Mouse (Mus musculus) left cerebral cortex, postnatal 14 days (tissue): Measurements from ENCODE around the gene 1810055G02Rik. TPM values are rescaled to one million over a fixed set of nuclear protein-coding genes. Genes with fewer than 3 reads are reported as not detected.
A peak's percentile ranks its signal among the peaks of the same experiment; 100 is the strongest.

Experiments used
- DNase-seq, 2 experiments: peaks; one replicate each; pipeline ENCODE4 v3.0.0; 2021 to 2022; ENCODE audit warnings: low spot score in 2 of 2, mixed read lengths in 1 of 2
- intact Hi-C: fragments of 180-260 bp; cut with DNase I; formaldehyde crosslinking; loops from one replicate; pipeline ENCODE4 v1.15.1; 2025
- long read RNA-seq, 2 experiments: library from polyadenylated mRNA; stranded (forward); transcript quantifications; one replicate each; pipeline ENCODE4 v2.0.0; 2021
- total RNA-seq, 2 experiments: library from RNA; stranded (reverse); gene quantifications; 2 replicates each; pipeline ENCODE4 v1.2.3; 2021

The 1810055G02Rik gene
- 10 to 100 TPM; 42.8 to 52.3 TPM for total RNA-seq
- long read RNA-seq, experiment 1, transcript 1810055G02Rik-205 (4 exons, 772 nt) = minor isoform, 11 of 44 reads
- long read RNA-seq, experiment 1, transcript 1810055G02Rik-201 (4 exons, 1,882 nt) = major isoform, 25 of 44 reads
- long read RNA-seq, experiment 1, partial matches to known transcripts = 2 of 44 reads
- long read RNA-seq, experiment 1, other reads (novel, unspliced or antisense) = 4 of 44 reads
- long read RNA-seq, experiment 2, transcript 1810055G02Rik-205 (4 exons, 772 nt) = minor isoform, 7 of 39 reads
- long read RNA-seq, experiment 2, transcript 1810055G02Rik-201 (4 exons, 1,882 nt) = major isoform, 27 of 39 reads
- long read RNA-seq, experiment 2, partial matches to known transcripts = 4 of 39 reads
- long read RNA-seq, experiment 2, other reads (novel, unspliced or antisense) = 0 of 39 reads

DNA sequence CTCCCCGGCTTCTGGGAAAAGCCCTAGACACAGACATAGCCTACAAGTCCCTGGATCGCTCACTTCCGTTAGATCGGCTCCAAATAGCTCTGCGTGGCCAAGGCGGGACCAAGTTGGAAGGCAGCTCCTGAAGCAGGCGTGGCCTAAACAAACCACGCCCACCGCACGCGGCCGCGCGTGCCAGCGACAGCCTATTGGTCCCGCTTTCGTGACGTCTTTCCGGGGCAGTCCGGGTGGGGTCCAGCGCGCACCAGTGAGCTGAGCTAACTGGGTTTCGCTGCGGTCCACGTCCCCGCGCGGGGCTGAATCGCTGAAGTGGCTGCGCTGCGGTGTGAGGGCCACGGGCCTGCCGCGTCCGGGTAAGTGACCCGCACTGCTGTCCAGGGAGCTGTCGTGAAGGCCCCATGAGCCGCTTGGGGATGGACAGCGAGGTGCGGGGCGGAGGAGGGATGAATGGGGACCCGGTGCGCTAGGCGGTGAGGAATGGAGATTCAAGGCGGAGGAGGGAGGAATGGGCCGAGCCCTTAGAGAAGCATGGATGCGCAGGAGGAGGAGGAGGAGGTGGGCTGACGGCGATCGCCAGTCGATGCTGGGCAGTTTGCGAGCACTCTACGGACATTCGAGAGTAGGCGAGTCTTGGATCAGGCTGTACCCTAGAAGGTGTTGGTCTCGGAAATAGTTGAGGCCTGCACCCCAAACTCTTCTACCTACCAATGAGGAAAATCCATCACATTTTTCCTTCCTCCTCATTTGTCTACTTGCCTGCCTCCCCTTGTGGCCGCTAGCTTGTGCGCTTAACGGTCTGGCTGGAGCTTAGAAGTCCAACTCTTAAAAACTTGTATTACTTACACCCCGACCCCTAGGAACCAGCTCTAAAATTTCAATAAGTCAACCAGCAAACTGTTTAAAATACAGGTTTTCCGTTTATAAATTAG lies at the start of gene 1810055G02Rik:
1810055G02Rik (plus strand) TSS at position 216 of the 935 bp plus-strand sequence.
- DNase-seq = peak; percentile 99
- intact Hi-C loops = no loop called here

DNA sequence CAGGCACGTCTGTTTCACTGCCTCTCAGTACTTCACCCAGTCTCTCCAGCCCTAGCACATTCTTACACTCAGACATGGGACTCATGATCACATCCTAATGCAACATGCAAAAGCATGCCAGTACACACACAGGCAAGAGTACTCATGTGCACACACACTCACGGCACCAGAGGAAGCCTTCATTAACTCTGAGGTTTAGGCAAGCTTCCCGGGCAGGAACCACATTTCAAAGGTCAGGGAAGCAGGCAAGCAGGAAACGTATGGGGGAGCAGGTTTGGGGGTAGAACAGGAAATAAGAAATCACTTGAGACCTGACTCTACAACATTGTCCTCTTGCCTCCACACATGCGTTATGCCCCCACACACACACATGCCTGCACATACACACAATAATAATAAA lies 42.6 kb upstream of the 1810055G02Rik start:
- DNase-seq = no peak
- intact Hi-C loops = no loop called here

DNA sequence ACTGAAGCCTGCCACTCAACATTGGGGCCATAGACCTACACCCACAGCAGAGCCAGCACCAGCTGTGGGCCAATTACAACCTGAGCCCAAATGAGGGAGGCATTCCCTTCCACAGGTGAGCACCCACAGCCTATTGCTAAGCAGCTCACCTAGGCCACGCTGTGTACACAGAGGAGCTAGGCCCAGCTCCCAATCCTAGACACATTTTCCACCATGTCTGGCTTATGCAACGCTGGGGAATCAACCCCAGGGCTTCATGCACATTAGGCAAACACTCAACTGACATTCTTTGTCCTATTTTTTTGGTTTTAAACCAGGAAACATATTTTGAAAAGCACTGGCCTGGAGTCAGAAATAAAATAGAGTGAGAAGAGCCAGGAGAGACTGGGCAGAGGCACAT lies 41.5 kb upstream of the 1810055G02Rik start:
- intact Hi-C loops = no loop called here
- no peak for DNase-seq

DNA sequence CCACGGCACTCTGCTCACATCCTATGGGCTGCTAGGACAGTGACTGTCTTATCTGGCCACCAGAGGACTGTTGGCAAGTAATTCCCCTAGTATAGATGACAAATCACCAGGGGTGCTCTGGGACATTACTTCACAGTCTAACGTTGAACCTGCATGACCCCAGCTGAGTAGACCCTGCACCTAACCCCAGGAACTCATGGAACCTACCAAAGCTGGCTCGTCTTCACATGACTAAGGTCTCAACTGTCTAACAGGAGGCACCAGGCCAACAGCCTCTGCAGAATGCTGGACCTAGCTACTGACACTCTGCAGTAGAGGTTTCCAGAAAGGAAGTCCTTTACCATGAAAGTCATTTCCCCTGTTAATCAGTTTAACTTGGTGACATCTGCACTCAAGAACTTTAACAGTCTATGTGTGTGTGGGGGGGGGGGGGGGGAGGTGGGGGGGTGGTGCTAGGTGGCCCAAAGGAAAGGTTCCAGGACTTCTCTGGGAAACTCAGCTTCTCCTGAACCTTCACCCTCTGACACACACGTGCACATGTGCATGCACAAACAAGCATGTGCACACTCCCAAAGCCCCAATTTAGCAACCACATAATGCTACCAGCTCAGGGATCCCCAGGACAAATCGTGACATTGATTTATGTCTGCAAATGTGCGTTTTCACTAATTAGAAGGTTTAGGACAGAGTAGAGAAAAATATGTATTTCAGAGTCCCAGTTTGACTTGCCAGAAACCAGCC lies 40.8 kb upstream of the 1810055G02Rik start:
- intact Hi-C loops = no loop called here
- DNase-seq = no peak

DNA sequence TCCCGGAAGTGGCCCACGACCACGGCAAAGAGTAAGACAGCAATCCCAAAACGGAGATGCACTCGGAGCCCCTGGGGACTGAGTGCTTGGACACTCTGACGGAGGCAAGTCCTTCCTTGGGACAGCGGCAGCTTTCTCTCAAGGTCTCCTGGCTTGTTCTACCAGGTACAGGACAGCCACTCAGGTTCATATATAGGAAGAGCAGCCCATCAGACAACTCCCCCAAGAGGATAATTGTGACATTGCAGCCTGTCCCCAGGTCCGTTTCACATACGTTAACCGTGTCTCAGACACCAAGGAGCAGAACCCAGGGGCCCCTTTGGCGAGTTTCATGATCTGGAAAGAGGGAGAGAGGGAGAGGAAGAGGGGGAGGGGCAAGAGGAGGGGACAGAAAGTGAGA lies 40.1 kb upstream of the 1810055G02Rik start:
- intact Hi-C loops = no loop called here
- DNase-seq = no peak

DNA sequence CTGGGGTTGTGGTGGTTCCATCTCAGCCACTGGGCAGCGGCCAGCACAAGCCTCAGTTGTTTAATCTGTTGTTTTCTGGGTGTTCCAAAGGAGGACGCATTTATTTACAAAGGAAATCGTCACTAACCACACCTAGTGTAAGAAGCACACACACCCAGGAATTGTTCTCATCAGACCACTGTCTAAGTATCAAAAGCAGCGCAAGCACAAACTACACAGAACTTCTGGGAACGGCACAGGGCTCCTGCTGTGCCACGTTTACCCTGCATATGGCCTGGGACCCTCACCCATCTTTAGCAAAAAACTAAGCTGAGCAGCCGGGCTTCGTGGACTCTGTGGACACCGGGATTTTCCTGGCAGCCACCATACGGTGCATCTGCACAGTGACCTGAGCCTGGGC lies 39.5 kb upstream of the 1810055G02Rik start:
- no peak for DNase-seq
- intact Hi-C loops = no loop called here

DNA sequence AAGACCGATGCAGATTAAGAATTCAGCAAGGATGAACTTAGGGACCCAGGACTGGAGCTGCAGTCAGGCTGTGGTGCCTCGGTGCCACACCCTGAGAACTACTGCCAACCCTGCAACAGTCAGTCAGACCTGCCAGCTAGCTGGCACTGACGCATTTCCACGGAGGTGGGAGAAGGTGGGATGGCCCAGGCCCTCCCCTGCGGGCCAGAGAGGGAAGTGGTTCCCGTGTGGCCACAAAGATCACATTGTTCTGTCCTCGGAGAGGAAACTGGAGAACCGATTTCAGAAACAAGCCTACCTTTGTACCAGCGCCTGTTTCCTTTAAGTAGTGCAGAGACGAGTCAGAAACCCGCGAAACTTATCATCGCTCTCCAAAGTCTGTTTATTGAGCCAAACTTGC lies 39.0 kb upstream of the 1810055G02Rik start:
- intact Hi-C loops = no loop called here
- DNase-seq = no peak

DNA sequence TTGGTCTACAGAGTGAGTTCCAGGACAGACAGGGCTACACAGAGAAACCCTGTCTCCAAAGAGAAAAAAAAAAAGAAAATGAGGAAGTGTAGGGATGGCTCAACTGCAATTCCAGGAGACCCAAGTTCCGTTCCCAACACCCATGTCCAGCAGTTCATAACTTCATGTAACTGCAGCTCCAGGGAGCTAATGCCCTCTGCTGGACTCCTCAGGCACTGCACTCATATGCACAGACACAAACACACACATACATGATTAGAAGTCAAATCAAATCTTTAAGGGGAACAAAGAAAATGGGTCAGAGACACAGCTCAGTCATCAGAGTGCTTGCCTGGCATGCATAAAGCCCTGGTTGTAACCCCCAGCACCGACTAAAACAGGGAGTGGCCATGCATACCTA lies 34.9 kb upstream of the 1810055G02Rik start:
- DNase-seq = no peak
- intact Hi-C loops = no loop called here

DNA sequence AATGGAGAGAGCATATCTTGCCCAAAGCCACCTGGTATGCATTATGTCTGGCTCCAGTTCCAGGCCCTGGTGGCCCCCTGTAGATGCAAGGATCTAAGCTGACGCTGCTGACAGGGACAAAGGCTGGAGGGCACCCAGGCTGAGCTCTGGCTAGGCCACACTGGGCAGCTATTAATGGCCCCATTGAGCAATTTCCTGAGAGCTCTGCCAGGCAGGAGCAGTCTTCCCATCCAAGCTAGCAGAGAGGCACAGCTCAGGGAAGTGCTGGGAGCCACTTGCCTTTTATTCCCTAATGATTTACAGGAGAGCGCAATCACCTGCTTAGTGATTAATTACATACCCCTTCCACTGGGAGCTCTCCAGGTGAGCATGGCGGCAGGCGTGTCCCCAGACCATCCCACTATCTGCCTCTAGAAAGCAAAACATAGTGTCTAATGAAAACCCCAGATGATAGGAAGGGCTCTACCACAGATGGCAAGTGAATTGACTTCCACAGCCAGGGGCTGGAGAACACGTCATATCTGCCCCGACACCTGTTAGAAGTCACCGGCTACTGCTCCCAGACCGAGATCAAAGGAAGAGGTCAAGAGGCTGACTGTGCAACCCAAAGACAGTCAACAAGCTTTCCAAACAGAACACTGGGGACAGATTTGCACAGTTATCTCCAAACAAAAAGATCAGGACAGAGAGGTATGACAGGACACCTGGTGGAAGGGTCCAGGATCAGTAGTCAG lies 33.8 kb upstream of the 1810055G02Rik start:
- no peak for DNase-seq

DNA sequence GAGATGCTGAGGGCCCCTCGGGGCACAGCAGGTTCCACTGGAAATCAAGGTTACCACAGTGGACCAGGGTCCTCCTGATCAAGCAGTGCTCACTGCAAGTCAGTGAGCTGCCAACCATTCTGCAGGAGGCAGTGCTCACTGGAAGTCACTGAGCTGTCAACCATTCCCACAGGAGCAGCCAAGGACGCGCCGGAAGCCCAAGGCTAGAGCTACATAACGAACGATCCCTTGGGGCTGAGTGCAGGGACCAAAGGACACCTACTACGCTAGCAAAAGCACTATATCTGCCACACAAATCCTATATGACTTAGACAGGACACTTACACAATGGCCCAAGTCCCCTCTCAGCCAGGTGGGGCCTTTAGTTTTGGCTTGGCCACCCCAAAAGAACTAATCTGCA lies 27.4 kb upstream of the 1810055G02Rik start:
- no peak for DNase-seq
- intact Hi-C loops = no loop called here

More for the DNA sequence above, 33.8 kb upstream of the 1810055G02Rik start:
- intact Hi-C loops = no loop called here

DNA sequence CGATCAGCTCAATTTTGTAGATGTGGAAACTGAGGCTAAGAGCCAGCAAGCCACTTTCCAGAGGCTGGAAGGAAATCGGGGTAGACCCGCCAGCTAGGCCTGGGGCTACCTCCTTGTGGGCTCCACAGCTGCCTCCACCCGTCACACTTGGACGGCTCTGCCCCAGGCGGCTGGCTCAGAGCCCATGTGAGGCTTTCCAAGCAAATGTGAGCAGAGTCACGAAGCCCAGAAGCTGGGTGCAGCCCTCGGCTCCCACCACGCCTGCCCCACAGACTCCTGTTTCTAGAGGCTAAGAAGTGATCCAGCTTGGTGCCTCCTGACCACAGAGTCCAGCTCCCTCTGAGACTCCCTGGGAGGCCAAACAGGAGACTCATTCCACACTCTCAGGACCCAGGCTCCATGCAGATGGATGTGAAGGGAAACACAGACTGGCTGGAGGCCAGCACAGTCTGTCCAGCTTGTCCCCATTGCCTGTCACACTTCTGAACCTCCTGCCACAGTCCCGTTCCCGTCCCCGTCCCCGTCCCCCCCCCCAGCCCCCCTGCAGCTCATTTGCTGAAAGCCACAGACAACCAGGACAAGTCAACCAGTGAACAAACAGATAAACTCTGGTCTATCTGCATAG lies 26.7 kb upstream of the 1810055G02Rik start:
- intact Hi-C loops = no loop called here
- peak in 1 of 2 experiments; percentile 54 for DNase-seq

DNA sequence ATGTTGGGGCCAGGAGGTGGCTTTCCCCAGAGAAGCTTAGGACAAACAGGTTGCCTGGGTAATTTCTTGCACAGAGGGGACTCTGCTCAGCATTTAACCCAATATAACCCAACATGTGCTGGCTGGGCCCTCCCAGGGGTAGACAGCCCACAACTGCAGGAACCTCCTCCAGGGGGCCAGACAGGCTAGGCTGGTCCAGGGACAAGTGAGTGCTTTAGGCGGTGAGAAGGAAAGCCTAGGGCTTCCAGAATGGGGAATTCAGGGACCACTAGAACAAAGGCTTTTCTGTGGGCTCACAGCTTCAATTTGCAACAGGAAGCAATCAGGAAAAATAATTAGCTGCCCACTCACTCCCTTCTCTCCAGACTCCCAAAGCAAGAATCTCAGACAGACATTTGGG lies 23.7 kb upstream of the 1810055G02Rik start:
- DNase-seq = no peak
- intact Hi-C loops = no loop called here

DNA sequence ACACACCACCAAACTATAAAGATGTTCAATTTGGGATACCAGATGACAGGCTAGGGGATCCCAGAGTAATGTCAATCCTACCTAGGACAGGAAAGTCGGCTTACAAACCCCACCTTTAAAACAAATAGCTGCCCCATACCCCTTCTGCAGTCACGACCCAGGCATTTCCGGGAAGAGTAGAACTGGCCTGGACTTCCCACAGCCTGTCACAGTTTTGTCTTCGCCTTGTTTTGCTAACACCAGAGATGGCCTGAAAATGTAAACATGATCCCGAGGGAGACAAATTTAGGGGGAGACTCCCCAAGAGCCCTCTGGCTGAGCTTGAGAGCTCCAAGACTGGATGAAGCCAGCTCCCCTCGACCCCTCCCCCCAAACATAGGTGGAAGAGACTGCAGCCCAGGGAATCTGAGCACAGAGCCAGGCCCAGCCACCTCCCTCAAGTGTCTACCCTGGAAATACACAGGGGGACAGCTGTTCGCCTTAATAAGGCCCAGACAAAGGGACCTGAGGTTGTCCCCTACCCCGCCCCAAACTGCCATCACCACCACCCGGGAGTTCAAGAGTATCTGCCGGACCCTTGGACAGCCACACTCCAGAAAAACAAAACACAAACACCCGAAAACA lies 23.0 kb upstream of the 1810055G02Rik start:
- intact Hi-C loops = no loop called here
- no peak for DNase-seq

DNA sequence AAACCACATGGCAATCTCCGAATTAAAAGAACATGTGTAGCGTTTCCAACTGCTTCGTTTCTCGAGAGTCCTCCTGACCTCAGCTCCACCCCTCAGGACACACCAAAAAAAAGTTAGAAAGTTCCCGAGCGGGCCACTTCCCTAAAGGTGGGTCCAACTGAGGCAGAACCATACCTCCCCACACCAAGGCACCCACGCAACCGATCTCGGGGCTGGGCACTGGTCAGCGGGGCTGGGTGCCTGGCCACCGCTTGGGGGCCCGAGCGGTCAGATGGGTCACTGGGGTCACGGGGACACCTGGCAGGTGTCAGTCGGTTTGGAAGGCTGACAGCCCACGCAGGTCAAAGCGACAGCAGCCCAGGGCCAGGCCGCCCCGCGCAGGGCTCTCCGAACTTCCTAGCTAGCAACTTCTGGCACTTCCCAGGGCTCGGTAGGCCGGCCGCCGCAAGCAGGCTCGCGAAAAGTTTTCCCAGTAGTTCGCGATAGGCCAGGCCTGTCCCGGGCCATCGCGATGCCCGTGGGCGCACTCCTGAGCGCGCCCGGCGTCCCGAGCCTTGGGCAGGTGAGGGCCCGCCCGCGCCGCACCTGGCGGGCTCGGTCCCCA lies 22.4 kb upstream of the 1810055G02Rik start:
- no peak for DNase-seq
- intact Hi-C loops = no loop called here

DNA sequence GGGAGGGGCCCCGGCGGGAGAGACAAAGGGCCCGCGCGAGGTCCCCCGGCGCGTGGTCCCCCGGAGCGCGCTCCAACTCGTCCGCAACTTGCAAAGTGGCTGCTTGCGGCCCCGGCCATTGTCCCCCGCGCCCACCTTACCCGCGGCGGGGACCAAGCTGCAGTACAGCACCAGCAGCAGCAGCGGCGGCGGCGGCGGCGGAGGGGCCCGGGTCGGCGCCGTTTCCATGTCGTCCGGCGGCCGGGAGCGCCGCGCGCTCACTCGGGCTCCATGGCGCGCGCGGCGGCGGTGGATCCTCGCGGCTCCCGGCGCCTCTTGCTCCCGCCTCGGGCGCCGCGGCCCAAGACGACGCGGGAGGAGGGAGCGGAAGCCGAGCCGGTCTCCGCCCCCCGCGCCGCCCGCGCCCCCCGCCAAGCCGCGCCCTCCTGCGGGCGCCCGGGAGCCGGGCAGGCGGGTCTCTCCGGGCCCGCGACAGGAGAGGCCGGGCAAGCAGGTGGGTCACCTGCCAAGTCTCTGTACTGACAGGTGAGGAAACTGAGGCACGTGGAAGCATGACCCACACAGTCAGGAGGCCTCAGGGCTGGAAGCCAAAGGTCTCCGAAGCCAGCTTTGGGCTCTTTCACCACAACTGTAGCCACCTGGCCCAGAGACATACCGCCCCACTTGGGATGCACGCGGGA lies 21.7 kb upstream of the 1810055G02Rik start, which contains the start of gene Lrp5:
Lrp5 (minus strand) TSS at position 350 of the 680 bp plus-strand sequence.
- DNase-seq = peak in 1 of 2 experiments; percentile 45
- intact Hi-C loops = no loop called here

DNA sequence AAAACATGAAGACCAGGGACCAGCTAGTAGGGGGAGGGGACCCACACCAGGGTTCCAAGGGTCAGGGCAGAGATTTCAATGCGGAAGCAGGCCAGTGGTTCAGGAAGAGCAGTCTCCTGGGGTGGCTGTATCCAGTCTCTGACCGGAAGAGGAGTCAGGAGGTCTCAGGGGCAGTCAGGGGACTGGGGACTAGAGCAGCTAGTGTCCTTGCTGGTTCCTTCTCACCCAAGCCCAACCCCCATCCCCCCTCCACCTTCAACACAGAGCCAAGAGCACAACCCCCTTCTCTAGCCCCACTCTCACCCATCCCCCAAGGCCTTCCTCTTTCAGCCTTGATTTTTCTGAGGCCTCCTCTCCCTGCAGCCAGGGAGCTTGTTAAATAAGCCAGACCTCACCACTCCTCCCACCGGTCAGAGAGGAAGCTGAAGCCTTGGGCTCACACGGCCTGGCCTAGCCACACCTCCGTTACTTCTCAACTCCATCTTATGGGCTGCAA lies 20.4 kb upstream of the 1810055G02Rik start:
- intact Hi-C loops = no loop called here
- DNase-seq = peak; percentile 31 to 53

DNA sequence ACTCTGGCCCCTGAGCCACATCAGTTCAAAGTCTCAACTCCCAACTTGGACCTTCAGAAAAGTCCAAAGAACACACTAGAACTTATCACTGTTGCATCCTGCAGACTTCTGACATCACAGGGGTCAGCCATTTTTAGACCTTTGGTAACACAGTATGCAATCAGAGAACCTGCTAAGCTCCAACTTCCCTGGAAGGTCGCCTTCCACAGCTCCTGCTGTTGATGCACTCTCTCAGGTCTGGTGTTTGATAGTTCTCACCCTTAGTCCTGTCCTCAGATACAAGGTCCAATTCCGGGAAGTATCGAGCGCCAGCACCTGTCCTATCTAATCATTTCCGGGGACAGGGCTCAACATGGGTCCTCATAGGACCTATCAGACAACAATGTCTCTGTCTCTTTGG lies 16.8 kb upstream of the 1810055G02Rik start:
- DNase-seq = no peak

More for the DNA sequence above, 16.8 kb upstream of the 1810055G02Rik start:
- intact Hi-C loops = loop anchor here (5.0 kb wide), 1 partner anchor 109 kb away; no protein-coding TSS in a partner anchor
